Mouse (Mus musculus): ENCODE measurements at regions not wholly inside any gene's neighbourhood (a gene's known extent, or its start where the extent isn't known, plus 50 kb on each side); places are given as distances from the start of the nearest gene placed in this dataset.

GRCm38 (mm10) chr3:38209081-38209480 lies 275.6 kb downstream of the Ankrd50 start:
- TF ChIP-seq SIN3A (IDR thresholded peaks at IDR 0.05; ENCODE audit: low read length) (no peak), ETS1 (IDR thresholded peaks at IDR 0.05; ENCODE audit: low read depth, low read length) (no peak), CTCF (IDR thresholded peaks at IDR 0.05 in 2 of 3, conservative IDR thresholded peaks at IDR 0.05 in 1 of 3; ENCODE audit: control insufficient read depth in 1 of 3, insufficient read depth in 1 of 3, low read depth in 2 of 3, low read length in 3 of 3, poor library complexity in 1 of 3, severe bottlenecking in 1 of 3) (no peak), SMC3 (IDR thresholded peaks at IDR 0.05; ENCODE audit: low read depth, low read length) (no peak), ELF1 (IDR thresholded peaks at IDR 0.05; ENCODE audit: low read depth, low read length) (no peak), CHD2 (IDR thresholded peaks at IDR 0.05; ENCODE audit: low read length) (no peak)
